Mouse (Mus musculus) kidney, adult 18-20 months (tissue): ENCODE results near the gene Rapgef3.

ENCODE experiments used
- DNase-seq: peaks from one replicate; pipeline ENCODE4 v3.0.0; 2021

Rapgef3 gene

DNA sequence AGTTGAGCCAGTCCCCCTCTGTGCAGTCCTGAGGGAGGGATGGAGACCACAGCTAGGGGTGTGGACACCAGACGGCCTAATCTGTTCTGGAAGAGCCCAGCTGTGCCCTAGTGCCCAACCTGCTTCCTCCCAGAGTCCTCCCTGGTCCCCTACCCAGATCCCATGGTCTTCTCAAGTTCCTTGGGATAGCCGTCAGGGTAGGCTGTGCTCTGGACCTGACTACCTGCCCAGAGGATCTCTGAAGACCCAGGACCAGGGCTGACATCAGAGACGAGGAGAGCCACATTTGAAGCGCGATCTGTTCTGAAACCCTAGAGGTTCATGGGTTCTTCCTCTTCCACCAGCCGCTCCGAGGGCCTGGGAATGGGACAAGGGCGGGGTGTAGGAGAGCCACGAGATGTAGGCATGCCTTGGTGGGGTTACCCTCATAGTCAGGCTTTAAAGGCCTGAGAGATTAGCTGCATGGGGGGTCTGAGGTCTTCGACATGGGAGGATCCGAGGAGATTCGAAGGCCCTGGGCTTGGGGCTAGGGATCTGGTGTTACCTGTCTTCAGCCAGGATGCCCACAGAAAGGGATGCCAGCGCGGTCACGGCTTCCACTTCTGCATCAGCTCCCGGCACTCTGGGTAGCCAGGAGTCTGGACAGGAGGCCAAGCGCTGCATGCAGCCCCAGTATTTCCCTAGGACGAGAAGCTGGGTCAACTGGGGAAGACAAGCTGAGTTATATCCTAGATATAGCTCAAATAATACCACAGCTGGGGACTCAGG is 25.8 kb upstream of the Rapgef3 start:
- DNase-seq, result no peak

DNA sequence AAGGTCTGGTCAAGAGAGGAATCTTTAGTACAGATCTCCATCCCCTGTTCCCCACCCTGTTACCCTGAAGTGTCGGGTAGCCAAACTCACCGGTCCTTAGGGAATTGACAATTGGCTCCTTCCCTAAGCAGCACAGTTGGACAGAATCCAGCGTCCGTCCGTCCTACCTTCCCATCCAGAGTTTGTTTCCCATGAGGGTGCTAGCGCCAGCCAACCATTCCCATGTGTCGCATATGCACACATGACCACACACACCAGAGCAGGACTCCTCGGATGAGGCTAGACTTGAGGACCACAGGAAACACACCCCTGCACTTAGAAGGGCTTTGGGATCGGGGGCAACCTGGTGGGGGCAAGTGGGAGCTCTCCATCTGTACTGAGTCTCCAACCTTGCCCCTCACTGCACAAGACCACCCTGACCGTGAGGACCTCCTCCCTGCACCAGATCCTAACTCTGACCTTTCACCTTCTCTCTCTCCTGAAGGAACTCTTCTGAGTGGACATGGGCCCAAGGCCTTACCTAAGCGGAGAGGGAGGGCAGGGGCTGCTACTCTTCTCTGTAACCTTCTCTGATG is 23.4 kb upstream of the Rapgef3 start:
- no peak for DNase-seq

- peak; percentile 67 for DNase-seq
Measured at GRCm38 (mm10) chr15:97789761-97790505, 22.2 kb upstream of the Rapgef3 start.

- DNase-seq, result peak; percentile 57
Measured at GRCm38 (mm10) chr15:97788821-97789220, 21.0 kb upstream of the Rapgef3 start.

- DNase-seq, result no peak
Measured at GRCm38 (mm10) chr15:97787799-97788667, 20.3 kb upstream of the Rapgef3 start.

- DNase-seq, result no peak
Measured at GRCm38 (mm10) chr15:97787148-97787798, 19.5 kb upstream of the Rapgef3 start.

GRCm38 (mm10) chr15:97786412-97787112 is 18.8 kb upstream of the Rapgef3 start:
- DNase-seq, result peak; percentile 41

DNA sequence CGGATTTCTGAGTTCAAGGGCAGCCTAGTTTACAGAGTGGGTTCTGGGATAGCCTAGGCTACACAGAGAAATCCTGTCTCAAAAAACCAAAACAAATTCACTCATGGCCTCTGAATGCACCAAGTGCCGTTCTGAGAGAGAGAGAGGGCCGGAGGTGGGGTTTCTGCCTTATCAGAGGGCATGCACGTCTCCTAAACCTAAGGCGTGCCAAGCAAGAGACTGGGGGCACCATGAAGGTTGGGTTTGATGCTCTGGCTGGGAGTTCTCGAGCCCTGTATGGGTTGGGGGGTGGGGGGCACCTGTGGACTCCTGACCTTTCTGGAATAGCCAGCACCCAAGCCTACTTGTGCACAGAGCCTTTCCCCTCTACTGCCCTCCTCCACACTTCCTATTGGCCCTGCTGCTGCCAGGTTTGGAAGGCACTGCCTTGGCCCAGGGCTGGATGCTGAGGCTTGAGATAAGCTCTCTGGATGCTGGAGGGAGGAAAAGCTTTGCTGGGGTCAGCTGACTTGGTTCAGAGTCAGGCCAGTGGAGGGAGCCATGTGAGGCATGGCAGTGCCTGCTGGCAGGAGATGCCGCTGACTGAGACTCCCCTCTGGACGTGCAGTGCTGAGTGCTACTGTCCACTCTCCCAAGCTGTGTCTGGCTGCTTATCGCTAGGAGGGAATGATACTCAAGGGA is 18.1 kb upstream of the Rapgef3 start:
- peak; percentile 37 for DNase-seq

- DNase-seq, result no peak
Measured at GRCm38 (mm10) chr15:97784561-97785161, 16.9 kb upstream of the Rapgef3 start.

GRCm38 (mm10) chr15:97784092-97784559 is 16.4 kb upstream of the Rapgef3 start:
- peak; percentile 90 for DNase-seq

DNA sequence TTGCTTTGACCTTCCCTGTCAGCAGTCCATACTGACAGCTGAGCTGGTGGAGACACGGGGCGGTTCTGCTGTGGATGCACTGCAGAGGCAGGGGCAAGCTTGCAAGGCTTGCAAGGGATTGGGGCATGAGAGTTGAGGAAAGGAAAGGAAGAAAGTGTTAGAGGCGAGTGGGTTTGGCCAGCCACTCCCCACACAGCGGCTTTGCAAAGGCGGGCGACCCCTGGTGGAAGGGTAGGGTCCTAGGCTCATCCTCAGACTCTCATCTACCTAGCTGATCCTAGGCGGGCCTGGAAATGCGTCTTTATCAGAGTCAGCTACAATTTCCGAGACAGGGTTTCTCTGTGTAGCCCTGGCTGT is 15.0 kb upstream of the Rapgef3 start:
- DNase-seq, result peak; percentile 78

GRCm38 (mm10) chr15:97781961-97782748 is 14.4 kb upstream of the Rapgef3 start:
- no peak for DNase-seq

DNA sequence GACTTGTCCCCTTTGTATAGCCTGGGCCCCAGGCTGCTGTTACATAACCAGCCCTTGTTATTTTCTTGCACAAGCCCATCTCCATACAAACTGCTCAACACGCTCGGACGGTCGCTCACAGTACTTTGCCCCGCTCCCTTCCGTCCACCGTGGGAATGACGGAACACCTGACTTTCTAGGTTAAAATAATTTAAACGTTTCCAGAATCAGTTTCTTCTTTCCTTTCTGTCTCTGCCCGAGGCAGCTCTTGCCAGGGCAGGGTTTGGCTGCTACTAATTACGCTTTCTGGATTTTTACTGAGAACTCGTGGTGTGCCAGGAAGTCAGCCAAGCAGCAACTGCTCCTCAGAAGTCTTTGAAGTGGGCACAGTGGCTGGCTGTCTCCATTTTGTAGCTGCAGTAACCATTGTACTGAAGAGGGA is 12.8 kb upstream of the Rapgef3 start:
- DNase-seq, result peak; percentile 80

- no peak for DNase-seq
Measured at GRCm38 (mm10) chr15:97779576-97779975, 11.8 kb upstream of the Rapgef3 start.

- DNase-seq, result peak; percentile 63
Measured at GRCm38 (mm10) chr15:97778311-97779098, 10.7 kb upstream of the Rapgef3 start, which contains the start of gene Slc48a1. Gene Slc48a1 (plus strand): TSS chr15:97778520.

- DNase-seq, result no peak
Measured at GRCm38 (mm10) chr15:97776919-97777318, 9.1 kb upstream of the Rapgef3 start.

GRCm38 (mm10) chr15:97776514-97776913 is 8.7 kb upstream of the Rapgef3 start:
- peak; percentile 90 for DNase-seq

- peak; percentile 66 for DNase-seq
Measured at GRCm38 (mm10) chr15:97773961-97774370, 6.2 kb upstream of the Rapgef3 start.

DNA sequence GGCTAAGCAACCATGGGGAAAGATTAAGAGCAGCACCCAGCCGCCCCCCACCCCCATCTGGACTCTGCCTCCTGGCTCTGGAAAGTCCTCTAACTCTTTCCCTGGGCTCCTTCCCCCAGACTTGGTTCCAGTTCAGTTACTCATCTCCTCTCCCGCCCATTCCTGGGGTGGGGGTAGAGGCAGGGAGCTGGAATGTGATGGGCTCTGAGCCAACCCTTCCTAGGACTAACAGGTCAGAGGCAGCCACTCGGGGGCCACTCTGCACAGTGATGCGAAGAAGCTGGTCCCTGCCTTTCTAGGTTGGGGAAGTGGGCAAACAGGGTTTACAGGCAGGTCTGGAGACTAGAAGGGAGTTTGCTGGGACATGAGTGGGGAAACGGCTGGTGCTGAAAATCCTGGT is 5.3 kb upstream of the Rapgef3 start:
- DNase-seq, result peak; percentile 93
